9 mouse cellular contexts compared by ENCODE assay signal in genomic region chr14:25765921-25766320, GRCm38 (mm10). TPM values are rescaled to one million over a fixed set of nuclear protein-coding genes. Genes with fewer than 3 reads are reported as not detected.
DNase-seq lines count a peak whose midpoint lies in the region; ATAC-seq and TF ChIP-seq lines count a peak whose summit lies in the region.
"Had no signal": no experiment of that assay in that cellular context is flagged by ENCODE, and none has a peak within 500 bp of the region (broad histone marks: within the 10 kb centered on the region; RNA-seq: fewer than 3 reads in every experiment).

No protein-coding gene starts in this region.

- intact Hi-C loops in heart, postnatal 10 days (cut with DNase I): no loop called here
- intact Hi-C loops in left cerebral cortex, postnatal 25 days (cut with DNase I): loop anchor here (1.0 to 5.0 kb wide), 2 partner anchors 26 to 49 kb away; no protein-coding TSS in a partner anchor

- no peaks in the 10 kb centered on the region for H3K9me3 ChIP-seq in heart, embryonic 13.5 days
- H3K9me3 ChIP-seq in heart, postnatal 0 days (replicated peaks; ENCODE audit: control insufficient read depth, low read length): no peaks in the 10 kb centered on the region

- peak overlapping the region; percentile 93 for H3K4me2 ChIP-seq in heart, embryonic 13.5 days
- peak overlapping the region; percentile 89 for H3K4me2 ChIP-seq in heart, postnatal 0 days (ENCODE audit: low read depth, low read length)

- no peak for TF ChIP-seq CTCF in heart, postnatal 0 days (IDR thresholded peaks at IDR 0.05; ENCODE audit: low read depth)

- TF ChIP-seq EP300 in heart, postnatal 0 days (IDR thresholded peaks at IDR 0.05; ENCODE audit: low read depth): no peak

- peak overlapping the region; percentile 96 for H3K9ac ChIP-seq in heart, embryonic 13.5 days
- peak overlapping the region; percentile 19; the same call in 1 of the 2 replicates for H3K9ac ChIP-seq in heart, postnatal 0 days (replicated peaks; ENCODE audit: low read depth, low read length)

- no peaks in the 10 kb centered on the region for H3K27me3 ChIP-seq in heart, embryonic 13.5 days (replicated peaks)
- no peaks in the 10 kb centered on the region for H3K27me3 ChIP-seq in heart, postnatal 0 days (ENCODE audit: control insufficient read depth, insufficient read depth, low read length)

- H3K36me3 ChIP-seq in heart, embryonic 13.5 days: peaks cover 14% of the 10 kb centered on the region; the same call in 1 of the 2 replicates
- no peaks in the 10 kb centered on the region; the same call in 1 of the 2 replicates for H3K36me3 ChIP-seq in heart, postnatal 0 days (replicated peaks; ENCODE audit: control insufficient read depth, insufficient read depth, low read length)

- peaks cover 70% of the 10 kb centered on the region for H3K4me1 ChIP-seq in heart, embryonic 13.5 days
- H3K4me1 ChIP-seq in heart, postnatal 0 days (ENCODE audit: control insufficient read depth, insufficient read depth): peaks cover 47% of the 10 kb centered on the region

- H3K27ac ChIP-seq in heart, embryonic 13.5 days (replicated peaks): 0 out of 2 replicates have a peak overlapping the region, but pooled peaks have one; percentile 3
- H3K27ac ChIP-seq in heart, postnatal 0 days (ENCODE audit: low read depth): no peak overlapping the region

- ATAC-seq in heart, embryonic 13.5 days (ENCODE audit: extremely low read depth, insufficient number of reproducible peaks, low FRiP score, low TSS enrichment): no peak
- no peak for ATAC-seq in heart, postnatal 0 days (ENCODE audit: insufficient read depth, low read depth)
- no peak for ATAC-seq in activated CD4-positive, CD25-positive, alpha-beta regulatory T cell, adult 4 months

- WGBS in heart, embryonic 13.5 days: 39% methylated on average over 8 of the region's 8 CpGs
- 42% methylated on average over 8 of the region's 8 CpGs for WGBS in heart, postnatal 0 days

- H3K4me3 ChIP-seq in heart, embryonic 13.5 days: peak overlapping the region; percentile 90
- H3K4me3 ChIP-seq in heart, postnatal 0 days (ENCODE audit: low read depth, low read length): no peak overlapping the region
- H3K4me3 ChIP-seq: erythroblast, embryonic 14.5 days had no signal

- DNase-seq in heart, postnatal 10 days: no peak
- peak; percentile 30 for DNase-seq in cerebellum, adult 9-10 months
- no peak for DNase-seq in heart, postnatal 0 days (ENCODE audit: low spot score)
- DNase-seq in left cerebral cortex, postnatal 25 days (ENCODE audit: low spot score in 2 of 2): peak; percentile 57 to 75
- peak; percentile 51 to 63 for DNase-seq in right cerebral cortex, adult 2 months (ENCODE audit: low spot score in 2 of 2)
- DNase-seq in adrenal gland, postnatal 4 days (ENCODE audit: low spot score in 2 of 2): no peak

RNA-seq across cellular contexts. Expression of gene Zcchc24, which starts 2.9 kb away (rescaled TPM):
- 20.8 and 22.6 TPM in 2 replicates for polyA plus RNA-seq in heart, embryonic 13.5 days (2015; fragmentation: Nextera tagmentation; extraction: Ambion mirVana)
- total RNA-seq in heart, postnatal 10 days (2021): 10 to 100 TPM; 51.8 to 60.1 TPM
- 36.6 and 40.3 TPM in 2 replicates for total RNA-seq in heart, postnatal 0 days (2014; rRNA removed; ENCODE audit: low replicate concordance)
- 14.9 and 18.5 TPM in 2 replicates for polyA plus RNA-seq in heart, postnatal 0 days (2015; fragmentation: Nextera tagmentation; extraction: Ambion mirVana)
- total RNA-seq in left cerebral cortex, postnatal 25 days (2021): 10 to 100 TPM; 45.7 to 51.3 TPM
- under 1 TPM; 0.37 to 0.54 TPM for polyA plus RNA-seq in activated CD4-positive, CD25-positive, alpha-beta regulatory T cell, adult 4 months (2017; shearing (Covaris generic))
- 10 to 100 TPM; 30.2 to 34.7 TPM for total RNA-seq in adrenal gland, postnatal 4 days (2021)

Comparison
In these comparisons a context has a peak if more than half of its experiments do, and no peak if none do; other contexts are left out.
1. DNase-seq: peak in cerebellum, adult 9-10 months (single experiment), left cerebral cortex, postnatal 25 days (2 of 2) and right cerebral cortex, adult 2 months (2 of 2); none in heart, postnatal 10 days (0 of 2), heart, postnatal 0 days (single experiment) and adrenal gland, postnatal 4 days (0 of 2).